Mouse (Mus musculus): ENCODE measurements at regions not wholly inside any gene's neighbourhood (a gene's known extent, or its start where the extent isn't known, plus 50 kb on each side); places are given as distances from the start of the nearest gene placed in this dataset.
"Not testable (repeated sequence)": the region's sequence is repeated elsewhere in the genome, so short reads cannot be mapped to it uniquely, and the experiment has no call there.

DNA sequence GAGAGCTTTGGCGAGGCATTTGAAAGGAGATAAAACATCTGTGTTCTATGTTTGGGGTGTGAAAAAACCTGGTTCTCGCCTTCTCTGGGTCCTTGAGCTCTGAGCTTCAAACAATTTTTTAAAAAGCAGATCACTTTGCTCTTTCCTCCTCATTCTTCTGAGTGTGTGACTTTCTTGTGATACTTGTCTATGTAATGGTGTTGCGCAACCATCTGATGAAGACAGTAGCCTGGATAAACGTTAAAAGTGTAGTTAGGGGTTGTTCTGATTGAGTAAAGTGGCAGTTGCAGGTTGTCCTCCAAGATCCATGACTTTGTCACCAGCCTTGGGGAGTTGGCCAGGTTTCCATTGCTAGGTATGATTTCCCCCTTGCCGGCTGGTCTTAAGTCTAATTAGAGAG, 62.1 kb downstream of the Mterf1b start:
- not testable (repeated sequence) for TF ChIP-seq GATA1 (IDR thresholded peaks at IDR 0.05; ENCODE audit: borderline replicate concordance, low read length); FLI1 (IDR thresholded peaks at IDR 0.05; ENCODE audit: low read length)
